Mouse (Mus musculus) G1E-ER4 (cell line): Measurements from ENCODE around the gene Mid1ip1. TPM values are rescaled to one million over a fixed set of nuclear protein-coding genes. Genes with fewer than 3 reads are reported as not detected.

Experiments used
- GATA1 ChIP-seq: IDR thresholded peaks from one replicate; pipeline ENCODE4 v1.8.0; 2012; ENCODE audit warnings: low read length, inconsistent platforms
- polyA plus RNA-seq: library from polyadenylated mRNA; stranded (reverse); fragments of >175 nt; gene quantifications from 2 replicates; pipeline ENCODE4 v1.2.3, GENCODE M21; 2012

Mid1ip1 gene
- 92.2 and 103 TPM in 2 replicates for polyA plus RNA-seq

GRCm38 (mm10) chrX:10714696-10715140 lies at the start of gene Mid1ip1:
TSS of gene Mid1ip1 (plus strand) at chrX:10715013.
- no peak for TF ChIP-seq GATA1

GRCm38 (mm10) chrX:10694455-10695180 lies 20.2 kb upstream of the Mid1ip1 start:
- TF ChIP-seq GATA1, result no peak

DNA sequence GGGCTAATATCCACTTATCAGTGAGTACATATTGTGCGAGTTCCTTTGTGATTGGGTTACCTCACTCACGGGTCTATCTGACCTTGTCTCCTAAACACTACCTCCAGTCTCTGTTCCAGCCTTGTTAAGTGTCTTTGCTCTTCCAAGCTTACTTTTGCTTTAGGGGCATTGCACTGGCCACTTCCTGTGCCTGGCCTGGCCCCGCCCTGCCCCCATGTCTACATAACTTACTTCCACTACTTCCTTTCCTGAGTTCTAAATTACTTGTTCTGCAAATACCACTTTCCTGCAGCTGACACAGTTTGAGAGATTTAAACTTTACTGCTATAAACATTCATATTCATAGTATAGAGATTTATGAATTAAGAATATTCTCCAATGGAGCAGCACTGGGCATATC lies 8.1 kb upstream of the Mid1ip1 start:
- no peak for TF ChIP-seq GATA1

- no peak for TF ChIP-seq GATA1
Observed at GRCm38 (mm10) chrX:10713839-10714637, 775 bp upstream of the Mid1ip1 start.

DNA sequence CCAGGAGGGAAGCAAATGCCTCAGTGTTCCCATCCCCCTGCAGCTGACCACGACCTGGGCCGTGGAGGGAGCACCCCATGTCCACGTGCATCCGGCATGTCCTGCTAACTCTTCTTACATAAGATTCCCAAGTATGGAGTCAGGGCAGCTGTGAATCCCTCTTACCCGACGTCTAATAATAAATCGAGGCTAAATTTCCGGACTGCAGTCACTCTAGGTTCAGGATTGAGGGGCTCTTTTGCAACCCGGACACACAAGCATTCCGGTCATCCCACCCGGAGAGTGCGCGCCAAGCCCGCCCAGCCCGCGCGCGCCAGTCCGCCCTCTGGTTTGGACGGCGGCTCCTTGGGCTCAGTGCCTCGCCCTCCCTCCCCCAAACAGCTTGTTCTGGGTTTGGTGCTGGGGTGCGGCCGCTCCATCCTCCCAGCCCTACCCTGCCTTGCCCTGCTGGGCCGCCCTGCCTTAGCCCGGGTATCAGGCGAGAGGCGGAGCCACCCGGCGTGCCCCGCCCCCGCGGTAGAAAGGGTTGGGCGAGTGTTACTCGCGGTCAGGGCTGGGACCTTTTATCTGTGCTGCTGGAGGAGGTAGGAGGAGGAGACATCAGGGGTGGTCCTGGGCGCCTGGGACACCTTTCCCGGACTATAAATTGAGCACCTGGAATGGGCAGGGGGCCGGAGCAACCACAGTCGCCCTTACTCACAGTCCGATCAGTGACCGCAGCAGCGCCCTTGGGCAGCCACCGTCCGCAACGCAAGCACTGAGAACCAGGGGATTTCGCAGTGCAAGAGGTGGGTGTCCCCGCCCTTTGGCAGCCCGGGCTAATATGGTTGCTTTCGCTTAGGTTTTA lies 2.3 kb downstream of the Mid1ip1 start:
- no peak for TF ChIP-seq GATA1

DNA sequence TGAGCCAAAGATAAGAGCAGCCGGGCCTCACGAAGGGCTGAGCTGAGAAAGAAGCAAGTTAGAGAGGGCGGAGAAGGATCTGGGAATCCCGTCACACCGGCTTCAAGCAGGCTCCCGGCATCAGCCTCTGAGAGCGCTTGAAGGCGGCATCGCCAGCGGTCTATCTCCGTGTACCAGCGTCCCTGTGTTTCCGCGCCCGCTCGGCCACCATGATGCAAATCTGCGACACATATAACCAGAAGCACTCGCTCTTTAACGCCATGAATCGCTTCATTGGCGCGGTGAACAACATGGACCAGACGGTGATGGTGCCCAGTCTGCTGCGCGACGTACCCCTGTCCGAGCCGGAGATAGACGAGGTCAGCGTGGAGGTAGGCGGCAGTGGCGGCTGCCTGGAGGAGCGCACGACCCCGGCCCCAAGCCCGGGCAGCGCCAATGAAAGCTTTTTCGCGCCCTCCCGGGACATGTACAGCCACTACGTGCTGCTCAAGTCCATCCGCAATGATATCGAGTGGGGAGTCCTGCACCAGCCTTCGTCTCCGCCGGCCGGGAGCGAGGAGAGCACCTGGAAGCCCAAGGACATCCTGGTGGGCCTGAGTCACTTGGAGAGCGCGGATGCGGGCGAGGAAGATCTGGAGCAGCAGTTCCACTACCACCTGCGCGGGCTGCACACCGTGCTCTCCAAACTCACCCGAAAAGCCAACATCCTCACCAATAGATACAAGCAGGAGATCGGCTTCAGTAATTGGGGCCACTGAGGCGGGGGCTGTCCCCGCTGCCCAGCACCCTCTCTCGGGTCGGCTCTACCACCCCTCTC lies 3.4 kb downstream of the Mid1ip1 start:
- no peak for TF ChIP-seq GATA1

GRCm38 (mm10) chrX:10718838-10719539 lies 4.2 kb downstream of the Mid1ip1 start:
- TF ChIP-seq GATA1, result no peak

DNA sequence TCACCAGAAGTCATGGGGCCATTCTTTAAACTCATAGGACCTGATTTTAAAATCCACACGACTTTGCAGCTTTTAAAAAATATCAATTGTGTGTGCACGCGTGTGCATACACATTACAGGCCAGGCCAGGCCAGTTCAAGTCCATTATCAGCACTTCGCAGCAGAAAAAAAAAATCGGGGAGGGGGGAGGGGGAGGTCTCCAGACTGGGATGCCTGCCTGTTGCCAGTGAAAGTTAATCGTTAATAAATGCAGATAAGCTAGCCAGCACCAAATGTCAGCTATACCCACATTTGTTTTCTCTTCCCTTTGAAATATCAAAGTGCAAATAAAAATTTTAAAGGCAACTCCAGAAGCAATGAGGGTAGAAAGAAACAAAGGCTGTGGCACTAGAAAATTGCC lies 5.6 kb downstream of the Mid1ip1 start:
- TF ChIP-seq GATA1, result no peak

DNA sequence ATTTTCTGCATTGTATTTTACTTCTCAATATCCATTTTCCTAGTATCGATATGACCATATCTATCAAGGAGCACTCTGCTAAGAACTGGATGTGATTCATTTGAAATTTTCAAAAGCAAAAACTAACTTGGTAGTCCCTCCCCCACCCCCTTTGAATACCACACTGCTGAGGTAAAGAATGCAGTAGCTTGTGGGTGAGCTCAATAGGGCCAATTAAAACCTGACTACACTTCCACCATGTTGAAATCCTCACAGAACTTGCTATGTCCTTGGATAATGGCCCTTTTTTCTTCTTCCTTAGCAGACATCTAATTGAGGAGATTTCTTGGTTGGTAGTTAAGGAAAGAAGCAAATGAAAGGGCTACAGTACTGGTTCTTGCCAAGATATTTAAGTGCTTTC lies 9.8 kb downstream of the Mid1ip1 start:
- TF ChIP-seq GATA1, result no peak

DNA sequence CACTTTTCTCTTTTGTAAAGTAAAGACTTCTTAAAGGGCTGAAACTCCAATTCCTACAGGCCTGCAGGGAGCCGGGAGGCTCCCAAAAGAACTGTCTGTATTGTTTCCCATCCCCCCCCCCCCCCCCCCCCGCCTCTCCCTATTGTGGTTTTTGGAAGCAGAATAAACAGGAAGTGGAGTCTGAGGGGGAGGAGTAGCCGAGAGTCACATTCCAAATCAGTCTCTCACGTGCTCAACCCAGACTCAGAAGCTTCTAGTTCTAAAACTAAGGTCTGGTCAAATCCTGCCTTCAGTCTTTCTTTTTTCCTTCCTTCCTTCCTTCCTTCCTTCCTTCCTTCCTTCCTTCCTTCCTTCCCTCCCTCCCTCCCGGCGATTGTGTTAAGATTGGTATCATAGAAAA lies 14.7 kb downstream of the Mid1ip1 start:
- no peak for TF ChIP-seq GATA1

DNA sequence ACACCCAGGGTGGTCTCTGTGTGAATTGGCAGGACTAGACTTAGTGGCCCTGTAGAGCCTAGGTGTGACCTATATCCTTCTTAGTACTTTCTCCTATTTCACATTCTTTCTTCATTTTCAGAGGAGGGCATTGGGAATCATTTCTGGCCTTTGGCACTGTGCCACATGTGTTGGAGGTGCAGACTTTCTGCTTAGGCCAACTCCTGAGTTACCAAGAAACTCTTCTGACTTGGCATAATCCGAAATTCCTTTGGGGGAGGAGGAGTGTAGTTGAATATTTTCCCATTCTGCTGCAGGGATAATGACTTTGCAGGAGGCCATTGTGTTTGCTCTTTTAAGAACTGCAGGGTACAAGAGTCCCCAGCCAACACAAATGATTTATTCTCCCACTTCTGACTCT lies 19.6 kb downstream of the Mid1ip1 start:
- TF ChIP-seq GATA1, result no peak

DNA sequence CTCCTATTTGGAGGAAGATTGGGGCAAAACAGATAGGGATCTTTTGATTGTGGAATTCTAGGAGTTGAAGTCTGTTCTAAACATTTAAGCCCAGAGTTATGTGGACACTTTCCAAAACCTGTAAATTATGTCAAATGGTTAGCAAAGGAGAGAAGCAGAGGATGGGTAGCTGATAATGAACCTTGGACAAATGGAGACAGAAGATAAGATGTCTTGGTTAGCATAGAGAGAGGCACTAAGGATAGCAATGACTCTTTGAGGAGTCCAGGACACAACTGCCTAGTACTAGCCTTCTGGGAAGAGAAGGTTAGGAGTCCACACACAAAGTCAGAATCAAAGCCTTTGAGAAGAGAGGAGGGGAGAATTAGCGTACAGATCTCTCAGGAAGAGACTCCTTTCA lies 20.1 kb downstream of the Mid1ip1 start:
- TF ChIP-seq GATA1, result no peak

DNA sequence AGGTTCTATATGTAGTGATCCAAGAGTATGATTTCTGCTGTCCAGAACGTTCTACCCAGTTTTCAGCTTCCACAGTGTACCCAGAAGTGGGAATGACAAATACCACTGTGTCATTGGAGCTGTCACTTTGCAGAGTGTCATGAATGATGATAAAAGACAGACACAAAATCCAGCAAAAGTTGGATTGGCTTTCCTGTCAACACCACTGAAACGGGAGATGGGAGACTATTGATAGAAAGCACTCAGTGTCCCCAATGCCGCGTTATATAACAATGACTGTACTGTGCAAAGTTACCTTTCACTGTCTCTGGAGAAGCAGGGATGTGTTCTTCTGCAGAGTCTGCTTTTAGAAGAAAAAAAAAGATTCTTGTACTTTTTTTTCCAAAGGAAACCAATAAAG lies 44.1 kb downstream of the Mid1ip1 start:
- no peak for TF ChIP-seq GATA1

- TF ChIP-seq GATA1, result no peak
Observed at GRCm38 (mm10) chrX:10763476-10764016, 48.7 kb downstream of the Mid1ip1 start.

Other genes starting within 250 kb of the Mid1ip1 start
- not detected in 2 replicates for gene Tspan7, start 229.9 kb upstream of the Mid1ip1 start, polyA plus RNA-seq